Mouse (Mus musculus): ENCODE data around the gene Pla2g4f. TPM values are rescaled to one million over a fixed set of nuclear protein-coding genes. Genes with fewer than 3 reads are reported as not detected.

Pla2g4f gene
- polyA plus RNA-seq, 1 experiment from 2014 or later, result not detected

DNA sequence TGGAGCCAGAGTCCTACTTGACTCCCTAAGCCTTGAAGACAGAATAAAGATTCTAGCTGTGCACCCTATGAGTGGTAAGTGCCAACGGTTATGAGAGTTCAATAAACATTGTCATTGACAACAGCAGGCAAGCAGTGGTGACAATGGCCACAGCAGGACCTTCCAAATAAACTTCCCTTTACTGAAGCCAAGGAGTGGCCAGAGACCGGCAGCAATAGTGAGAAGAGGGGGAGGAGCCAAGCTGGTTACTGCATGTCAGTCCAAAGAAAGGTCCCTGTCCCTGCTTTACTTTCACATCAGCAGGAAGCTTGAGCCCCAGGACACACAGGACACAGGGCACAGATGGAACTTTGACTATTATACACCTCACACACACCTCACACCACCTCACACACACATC lies 17.8 kb downstream of the Pla2g4f start:
- Histone ChIP-seq H3K36me3 (ENCODE audit: inconsistent target) (no peaks in the 10 kb centered on the region), H3K27ac (no peak overlapping the region), H3K79me2 (ENCODE audit: inconsistent target) (no peaks in the 10 kb centered on the region), H3K4me3 (ENCODE audit: inconsistent target) (no peak overlapping the region)
- 17% methylated on average over 2 of the region's 2 CpGs for WGBS (ENCODE audit: missing documents)

DNA sequence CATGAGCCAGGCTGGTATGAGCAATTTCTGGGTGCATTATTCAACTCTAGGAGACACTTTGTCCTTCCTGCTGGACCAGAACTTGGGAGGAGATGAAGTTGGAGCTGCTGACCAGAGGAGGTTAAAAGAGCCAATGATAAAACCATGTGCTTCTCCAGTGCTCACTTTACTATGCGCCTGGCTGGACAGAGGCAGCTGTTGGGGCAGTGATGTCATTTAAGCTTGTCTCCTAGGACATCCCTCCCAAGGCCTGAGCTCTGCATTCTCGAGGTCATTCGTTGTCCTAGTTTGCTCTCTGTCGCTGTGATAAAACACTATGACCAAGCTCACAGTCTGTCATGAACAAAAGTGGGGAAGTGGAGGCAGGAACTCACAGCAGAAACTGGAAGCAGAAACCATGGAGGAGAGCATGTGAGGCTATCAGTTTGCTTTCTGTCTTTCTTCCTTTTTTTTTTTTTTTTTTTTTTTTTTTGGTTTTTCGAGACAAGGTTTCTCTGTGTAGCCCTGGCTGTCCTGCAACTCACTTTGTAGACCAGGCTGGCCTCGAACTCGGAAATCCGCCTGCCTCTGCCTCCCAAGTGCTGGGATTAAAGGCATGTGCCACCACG lies 22.4 kb downstream of the Pla2g4f start:
- Histone ChIP-seq H3K36me3 (ENCODE audit: inconsistent target) (no peaks in the 10 kb centered on the region), H3K27ac (no peak overlapping the region), H3K79me2 (ENCODE audit: inconsistent target) (no peaks in the 10 kb centered on the region), H3K4me3 (ENCODE audit: inconsistent target) (no peak overlapping the region)
- WGBS (ENCODE audit: missing documents), result 70% methylated on average over 5 of the region's 9 CpGs

DNA sequence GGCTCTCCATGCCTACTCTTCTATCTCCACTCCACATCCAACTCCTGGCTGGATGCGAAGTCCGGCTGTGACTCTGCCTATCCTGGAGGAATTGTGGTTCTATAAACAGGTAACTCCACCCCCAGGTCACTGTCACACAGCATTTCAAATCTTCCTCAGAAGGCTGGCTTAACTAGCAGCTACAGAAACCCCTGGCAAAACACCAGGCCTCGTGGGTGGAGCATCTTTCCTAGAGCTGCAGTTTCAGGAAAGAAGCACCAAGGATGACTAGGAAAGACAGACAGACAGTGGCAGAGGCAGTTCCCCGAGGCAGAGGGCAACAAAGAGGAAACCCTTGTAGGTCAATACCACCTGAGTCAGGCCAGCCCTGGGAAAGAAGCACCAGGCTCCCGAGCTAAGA lies 25.0 kb downstream of the Pla2g4f start, which contains the start of gene Pla2g4d:
Gene Pla2g4d (minus strand): TSS at position 203 of the 400 bp plus-strand sequence.
- Histone ChIP-seq H3K27ac (no peak within 1 kb of the TSS), H3K36me3 (ENCODE audit: inconsistent target) (no peaks in the 10 kb centered on the region), H3K4me3 (ENCODE audit: inconsistent target) (no peak within 1 kb of the TSS), H3K79me2 (ENCODE audit: inconsistent target) (no peaks in the 10 kb centered on the region)
- 71% methylated on average over 5 of the region's 5 CpGs for WGBS (ENCODE audit: missing documents)

- Histone ChIP-seq H3K36me3 (ENCODE audit: inconsistent target) (no peaks in the 10 kb centered on the region), H3K4me3 (ENCODE audit: inconsistent target) (no peak overlapping the region), H3K79me2 (ENCODE audit: inconsistent target) (no peaks in the 10 kb centered on the region), H3K27ac (no peak overlapping the region)
- 89% methylated on average over 3 of the region's 3 CpGs for WGBS (ENCODE audit: missing documents)
Observed at GRCm38 (mm10) chr2:120288401-120288800, 25.6 kb downstream of the Pla2g4f start.

- WGBS (ENCODE audit: missing documents), result 27% methylated on average over 4 of the region's 4 CpGs
- H3K4me3 ChIP-seq (ENCODE audit: inconsistent target), result no peak overlapping the region
- H3K27ac ChIP-seq, result no peak overlapping the region
- no peaks in the 10 kb centered on the region for H3K36me3 ChIP-seq (ENCODE audit: inconsistent target)
- no peaks in the 10 kb centered on the region for H3K79me2 ChIP-seq (ENCODE audit: inconsistent target)
Observed at GRCm38 (mm10) chr2:120285639-120286038, 28.3 kb downstream of the Pla2g4f start.

- Histone ChIP-seq H3K4me3 (ENCODE audit: inconsistent target) (no peak overlapping the region), H3K36me3 (ENCODE audit: inconsistent target) (no peaks in the 10 kb centered on the region), H3K27ac (no peak overlapping the region), H3K79me2 (ENCODE audit: inconsistent target) (no peaks in the 10 kb centered on the region)
Observed at GRCm38 (mm10) chr2:120284705-120285104, 29.3 kb downstream of the Pla2g4f start.

DNA sequence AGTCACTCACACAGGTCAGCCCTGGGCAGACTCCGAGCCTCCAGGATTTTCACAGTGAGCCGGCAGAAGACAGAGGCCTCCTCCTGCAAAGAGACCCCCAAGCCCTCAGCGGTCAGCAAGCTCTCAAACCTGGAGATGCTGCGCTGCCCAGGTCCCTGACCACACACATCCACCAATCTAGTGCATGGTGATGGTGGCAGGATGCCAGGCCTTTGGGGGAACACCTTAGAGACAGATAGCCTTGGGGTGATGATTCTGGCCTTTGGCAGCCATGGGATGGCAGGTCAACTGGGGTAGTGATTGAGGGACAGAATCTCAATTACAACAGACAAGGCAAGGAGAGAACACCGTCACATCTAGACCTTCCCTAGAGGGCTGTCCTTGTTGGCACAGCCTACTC lies 29.9 kb downstream of the Pla2g4f start:
- Histone ChIP-seq H3K79me2 (ENCODE audit: inconsistent target) (no peaks in the 10 kb centered on the region), H3K27ac (no peak overlapping the region), H3K36me3 (ENCODE audit: inconsistent target) (no peaks in the 10 kb centered on the region), H3K4me3 (ENCODE audit: inconsistent target) (no peak overlapping the region)
- WGBS (ENCODE audit: missing documents), result 100% methylated on average over 4 of the region's 5 CpGs

GRCm38 (mm10) chr2:120283550-120283949 lies 30.4 kb downstream of the Pla2g4f start:
- H3K79me2 ChIP-seq (ENCODE audit: inconsistent target), result no peaks in the 10 kb centered on the region
- 87% methylated on average over 6 of the region's 6 CpGs for WGBS (ENCODE audit: missing documents)
- no peaks in the 10 kb centered on the region for H3K36me3 ChIP-seq (ENCODE audit: inconsistent target)
- H3K27ac ChIP-seq, result no peak overlapping the region
- no peak overlapping the region for H3K4me3 ChIP-seq (ENCODE audit: inconsistent target)

GRCm38 (mm10) chr2:120281221-120281620 lies 32.7 kb downstream of the Pla2g4f start:
- WGBS (ENCODE audit: missing documents), result 57% methylated on average over 3 of the region's 3 CpGs
- no peaks in the 10 kb centered on the region for H3K79me2 ChIP-seq (ENCODE audit: inconsistent target)
- H3K27ac ChIP-seq, result no peak overlapping the region
- no peak overlapping the region for H3K4me3 ChIP-seq (ENCODE audit: inconsistent target)
- no peaks in the 10 kb centered on the region for H3K36me3 ChIP-seq (ENCODE audit: inconsistent target)

GRCm38 (mm10) chr2:120279961-120280360 lies 34.0 kb downstream of the Pla2g4f start:
- Histone ChIP-seq H3K79me2 (ENCODE audit: inconsistent target) (no peaks in the 10 kb centered on the region), H3K4me3 (ENCODE audit: inconsistent target) (no peak overlapping the region), H3K27ac (no peak overlapping the region), H3K36me3 (ENCODE audit: inconsistent target) (no peaks in the 10 kb centered on the region)
- WGBS (ENCODE audit: missing documents), result 20% methylated on average over 8 of the region's 8 CpGs

DNA sequence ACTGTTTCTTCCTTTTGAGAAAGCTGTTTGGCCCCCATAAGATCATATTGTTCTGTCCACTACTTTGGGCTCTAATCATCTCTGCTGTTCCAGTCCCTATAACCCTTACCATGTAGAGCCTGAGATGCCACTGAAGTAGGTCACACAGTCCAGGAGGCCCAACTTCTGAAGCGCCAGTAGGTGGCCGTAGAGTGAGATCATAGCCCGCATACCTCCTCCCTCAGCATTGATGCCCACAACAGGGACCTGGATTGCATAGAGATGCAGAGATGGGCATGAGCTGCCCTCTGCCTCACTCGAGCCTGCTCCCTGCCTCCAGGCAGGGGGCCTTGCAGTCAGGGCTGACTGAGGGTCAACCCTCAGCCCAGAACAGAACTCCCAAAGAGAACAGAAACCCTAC lies 37.0 kb downstream of the Pla2g4f start:
- Histone ChIP-seq H3K79me2 (ENCODE audit: inconsistent target) (no peaks in the 10 kb centered on the region), H3K4me3 (ENCODE audit: inconsistent target) (no peak overlapping the region), H3K27ac (no peak overlapping the region), H3K36me3 (ENCODE audit: inconsistent target) (no peaks in the 10 kb centered on the region)
- WGBS (ENCODE audit: missing documents), result 85% methylated on average over 4 of the region's 4 CpGs

GRCm38 (mm10) chr2:120268635-120269034 lies 45.3 kb downstream of the Pla2g4f start:
- no peaks in the 10 kb centered on the region for H3K79me2 ChIP-seq (ENCODE audit: inconsistent target)
- no peak overlapping the region for H3K4me3 ChIP-seq (ENCODE audit: inconsistent target)
- H3K27ac ChIP-seq, result no peak overlapping the region
- H3K36me3 ChIP-seq (ENCODE audit: inconsistent target), result no peaks in the 10 kb centered on the region
- WGBS (ENCODE audit: missing documents), result 20% methylated on average over 9 of the region's 9 CpGs

- no peaks in the 10 kb centered on the region for H3K36me3 ChIP-seq (ENCODE audit: inconsistent target)
- no peak overlapping the region for H3K4me3 ChIP-seq (ENCODE audit: inconsistent target)
- no peak overlapping the region for H3K27ac ChIP-seq
- 83% methylated on average over 6 of the region's 6 CpGs for whole genome bisulfite sequencing (ENCODE audit: missing documents)
- H3K79me2 ChIP-seq (ENCODE audit: inconsistent target), result no peaks in the 10 kb centered on the region
Observed at GRCm38 (mm10) chr2:120265523-120265922, 48.4 kb downstream of the Pla2g4f start.

DNA sequence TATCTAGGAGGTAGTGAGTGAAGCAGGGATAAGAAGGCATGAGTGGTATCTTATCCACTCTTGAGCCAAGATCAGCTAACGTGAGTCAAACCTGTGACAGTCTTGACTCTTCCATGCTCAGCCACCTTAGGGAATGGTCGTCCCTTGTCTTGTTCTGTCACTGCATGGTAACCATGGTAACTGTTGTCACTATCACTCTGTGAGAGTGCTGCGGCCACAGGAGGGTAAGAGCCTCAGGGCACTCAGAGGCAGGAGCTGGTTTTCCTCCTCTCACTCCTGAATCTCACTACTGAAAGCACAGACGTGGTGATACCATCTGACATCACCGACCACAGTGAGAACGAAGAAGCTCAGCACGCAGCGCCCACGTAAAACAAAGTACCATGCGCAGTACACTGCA lies 49.1 kb downstream of the Pla2g4f start:
- Histone ChIP-seq H3K36me3 (ENCODE audit: inconsistent target) (no peaks in the 10 kb centered on the region), H3K4me3 (ENCODE audit: inconsistent target) (no peak overlapping the region), H3K27ac (no peak overlapping the region), H3K79me2 (ENCODE audit: inconsistent target) (no peaks in the 10 kb centered on the region)
- WGBS (ENCODE audit: missing documents), result 89% methylated on average over 10 of the region's 10 CpGs

DNA sequence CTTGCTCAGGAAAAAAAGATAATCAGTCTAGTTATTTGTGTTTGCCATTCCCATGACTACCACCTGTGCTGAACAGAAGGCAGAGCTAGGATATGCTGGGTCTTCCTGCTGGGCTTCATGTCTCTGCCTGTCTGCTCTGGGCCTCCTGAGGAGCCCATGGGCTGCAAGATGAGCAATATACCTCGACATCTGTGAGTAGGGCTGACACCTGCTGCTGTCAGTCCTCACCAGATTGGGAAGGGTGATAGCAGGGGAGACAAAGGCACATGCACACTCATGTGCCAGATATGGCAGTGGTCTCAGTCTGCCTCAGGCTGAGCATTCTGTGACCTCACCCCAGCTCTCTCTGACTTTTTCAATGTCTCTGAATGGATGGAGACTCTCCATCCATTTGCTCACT lies 51.1 kb downstream of the Pla2g4f start:
- H3K36me3 ChIP-seq (ENCODE audit: inconsistent target), result no peaks in the 10 kb centered on the region
- H3K4me3 ChIP-seq (ENCODE audit: inconsistent target), result no peak overlapping the region
- whole genome bisulfite sequencing (ENCODE audit: missing documents), result 43% methylated on average over 1 of the region's 1 CpGs
- H3K27ac ChIP-seq, result no peak overlapping the region
- H3K79me2 ChIP-seq (ENCODE audit: inconsistent target), result no peaks in the 10 kb centered on the region

DNA sequence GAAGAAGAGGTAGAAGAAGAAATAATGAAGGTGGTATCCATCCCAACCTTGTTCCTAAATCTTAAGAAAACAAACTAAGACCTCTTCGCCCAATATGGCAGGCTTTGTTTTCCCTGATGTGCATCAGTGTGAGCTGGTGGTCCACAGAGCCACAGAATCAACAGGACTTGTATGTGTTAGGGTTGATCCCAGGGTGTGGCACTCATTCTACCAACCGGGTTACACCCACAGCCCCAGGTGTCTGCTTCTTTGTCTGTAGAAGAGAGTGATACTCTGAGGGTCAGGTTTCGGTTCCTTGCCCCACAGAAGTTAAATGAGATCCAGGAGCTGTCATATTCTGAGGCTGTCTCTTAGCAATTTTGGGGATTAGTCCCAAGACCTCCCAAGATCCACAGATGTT lies 52.6 kb downstream of the Pla2g4f start:
- Histone ChIP-seq H3K4me3 (ENCODE audit: inconsistent target) (no peak overlapping the region), H3K27ac (no peak overlapping the region), H3K79me2 (ENCODE audit: inconsistent target) (no peaks in the 10 kb centered on the region), H3K36me3 (ENCODE audit: inconsistent target) (no peaks in the 10 kb centered on the region)
- 79% methylated on average over 3 of the region's 3 CpGs for WGBS (ENCODE audit: missing documents)
